Mouse (Mus musculus) embryo, embryonic 9.5 days (tissue): ENCODE measurements at regions not wholly inside any gene's neighbourhood (a gene's known extent, or its start where the extent isn't known, plus 50 kb on each side); places are given as distances from the start of the nearest gene placed in this dataset.

Source experiments
- DNase-seq: peaks from one replicate; pipeline ENCODE4 v3.0.0-alpha.2; 2017; ENCODE audit errors: extremely low spot score

- DNase-seq = no peak
These were observed 155.0 kb downstream of the Sp3 start for GRCm38 (mm10) chr2:72825251-72825650.

GRCm38 (mm10) chr2:72829139-72829538 lies 151.1 kb downstream of the Sp3 start:
- DNase-seq = no peak

- no peak for DNase-seq
These were observed 147.5 kb downstream of the Sp3 start for GRCm38 (mm10) chr2:72832770-72833169.

- peak; percentile 14 for DNase-seq
These were observed 142.0 kb downstream of the Sp3 start for GRCm38 (mm10) chr2:72838085-72838727.

GRCm38 (mm10) chr2:72839673-72840072 lies 140.6 kb downstream of the Sp3 start:
- DNase-seq = no peak

GRCm38 (mm10) chr2:72841367-72841766 lies 138.9 kb downstream of the Sp3 start:
- DNase-seq = no peak

GRCm38 (mm10) chr2:72843610-72844009 lies 136.6 kb downstream of the Sp3 start:
- DNase-seq = no peak

- DNase-seq = no peak
These were observed 130.6 kb downstream of the Sp3 start for GRCm38 (mm10) chr2:72849441-72850192.

- DNase-seq = no peak
These were observed 127.7 kb downstream of the Sp3 start for GRCm38 (mm10) chr2:72852509-72852908.

- DNase-seq = no peak
These were observed 124.8 kb downstream of the Sp3 start for GRCm38 (mm10) chr2:72855276-72855970.

- no peak for DNase-seq
These were observed 124.1 kb downstream of the Sp3 start for GRCm38 (mm10) chr2:72855971-72856755.

GRCm38 (mm10) chr2:72857377-72857776 lies 122.9 kb downstream of the Sp3 start:
- no peak for DNase-seq

- DNase-seq = no peak
These were observed 114.5 kb downstream of the Sp3 start for GRCm38 (mm10) chr2:72865462-72866365.

GRCm38 (mm10) chr2:72866366-72866688 lies 113.9 kb downstream of the Sp3 start:
- DNase-seq = no peak

- DNase-seq = no peak
These were observed 112.1 kb downstream of the Sp3 start for GRCm38 (mm10) chr2:72868173-72868572.

GRCm38 (mm10) chr2:72871836-72872235 lies 108.4 kb downstream of the Sp3 start:
- DNase-seq = no peak

- DNase-seq = no peak
These were observed 106.3 kb downstream of the Sp3 start for GRCm38 (mm10) chr2:72873948-72874347.

GRCm38 (mm10) chr2:72874533-72874932 lies 105.7 kb downstream of the Sp3 start:
- no peak for DNase-seq

- no peak for DNase-seq
These were observed 104.6 kb downstream of the Sp3 start for GRCm38 (mm10) chr2:72875677-72876076.

GRCm38 (mm10) chr2:72880016-72880415 lies 100.2 kb downstream of the Sp3 start:
- no peak for DNase-seq

- DNase-seq = no peak
These were observed 98.7 kb downstream of the Sp3 start for GRCm38 (mm10) chr2:72881554-72881953.
